Mouse (Mus musculus) testis, adult 2 months (tissue): ENCODE data around the gene Nkx1-2.

Experiments used
- CTCF ChIP-seq: fragments of 200-500 bp; IDR thresholded peaks from 2 replicates; pipeline ENCODE4 v1.5.1; 2012; ENCODE audit warnings: low read depth, mild to moderate bottlenecking, inconsistent platforms, low read length, moderate library complexity; ENCODE audit not compliant: control insufficient read depth, insufficient read depth, insufficient replicate concordance
- POLR2A ChIP-seq: fragments of 200-500 bp; IDR thresholded peaks from 2 replicates; pipeline ENCODE4 v1.6.1; 2012; ENCODE audit warnings: low read depth, mild to moderate bottlenecking, inconsistent platforms, low read length, moderate library complexity; ENCODE audit not compliant: control insufficient read depth

- no peak for TF ChIP-seq CTCF
- no peak for TF ChIP-seq POLR2A
Measured at GRCm38 (mm10) chr7:132593762-132594161, 5.7 kb downstream of the Nkx1-2 start.
